Mouse (Mus musculus): ENCODE results near the gene B3gnt7.

GRCm38 (mm10) chr1:86348801-86349200, 46.2 kb downstream of the B3gnt7 start:
- TF ChIP-seq CTCF (IDR thresholded peaks at IDR 0.05; ENCODE audit: low read depth, low read length) (no peak), POLR2A (IDR thresholded peaks at IDR 0.05; ENCODE audit: insufficient read depth, low read length) (no peak)

Measured in ES-Bruce4 (cell line).